9 mouse cellular contexts compared by ENCODE assay signal in the genomic region with DNA sequence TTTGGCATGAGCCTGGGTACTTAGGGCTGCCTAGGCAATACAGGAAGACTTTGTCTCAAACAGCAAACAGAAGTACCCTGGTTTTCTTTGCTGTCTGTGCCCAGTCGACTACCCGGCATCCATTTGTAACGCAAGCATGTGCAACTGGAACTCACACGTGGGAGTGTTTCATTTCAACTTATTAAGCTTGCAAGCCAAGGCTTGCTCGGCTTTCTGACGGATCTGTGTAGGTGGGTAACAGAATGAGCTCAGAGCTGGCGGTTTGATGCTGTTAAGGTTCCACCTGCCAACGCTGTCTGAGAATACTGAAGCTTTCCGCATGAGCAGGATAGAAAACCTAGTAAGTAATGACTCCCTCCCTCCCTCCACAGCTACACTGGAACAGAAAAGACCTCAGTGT. TPM values are rescaled to one million over a fixed set of nuclear protein-coding genes. Genes with fewer than 3 reads are reported as not detected.
DNase-seq lines count a peak whose midpoint lies in the region; TF ChIP-seq lines count a peak whose summit lies in the region.
"Had no signal": no experiment of that assay in that cellular context is flagged by ENCODE, and none has a peak within 500 bp of the region (broad histone marks: within the 10 kb centered on the region; RNA-seq: fewer than 3 reads in every experiment).

No protein-coding gene starts in this region.

- no peak for TF ChIP-seq CTCF in cortical plate, adult 2 months (IDR thresholded peaks at IDR 0.05; ENCODE audit: extremely low read depth, insufficient read depth, low read length)

- H3K4me3 ChIP-seq in cortical plate, adult 2 months (ENCODE audit: insufficient read depth, low read length): no peak overlapping the region

- TF ChIP-seq POLR2A in cortical plate, adult 2 months (IDR thresholded peaks at IDR 0.05; ENCODE audit: extremely low read depth, insufficient read depth, low read length): 0 out of 2 replicates have a peak, but pooled peaks have one; percentile 17

- no peak overlapping the region for H3K27ac ChIP-seq in cortical plate, adult 2 months (ENCODE audit: insufficient read depth, low read length)

- peaks cover 9% of the 10 kb centered on the region for H3K4me1 ChIP-seq in cortical plate, adult 2 months (ENCODE audit: control insufficient read depth, insufficient read depth, low read length)

- intact Hi-C loops in left cerebral cortex, postnatal 14 days (cut with DNase I): no loop called here

- DNase-seq in CD4-positive helper T cell, adult 2 months (ENCODE audit: low read depth, low spot score): peak; percentile 29
- peak; percentile 85 to 93 for DNase-seq in layer of hippocampus, adult 18-20 months (ENCODE audit: low spot score in 2 of 2)
- peak; percentile 82 to 95 for DNase-seq in left cerebral cortex, postnatal 14 days (ENCODE audit: low spot score in 2 of 2)
- no peak for DNase-seq in gastrocnemius, adult 18-20 months (ENCODE audit: low spot score)
- DNase-seq in lung, postnatal 36 days: no peak
- DNase-seq in ovary, postnatal 14 days (ENCODE audit: low spot score): no peak
- DNase-seq: cerebellum, postnatal 14 days; thymus, postnatal 14 days had no signal

RNA-seq across cellular contexts. Expression of gene Tpt1, which starts 47.2 kb away (rescaled TPM):
- 840 and 847 TPM in 2 replicates for polyA plus RNA-seq in cortical plate, adult 2 months (2012; rRNA removed)
- total RNA-seq in layer of hippocampus, adult 18-20 months (2021): 100 to 1,000 TPM; 912 to 940 TPM
- 1,000 to 10,000 TPM; 1,045 to 1,071 TPM for total RNA-seq in left cerebral cortex, postnatal 14 days (2021)
- total RNA-seq in gastrocnemius, adult 18-20 months (2021): 1,000 to 10,000 TPM; 3,564 to 3,853 TPM

Comparison
In these comparisons a context has a peak if more than half of its experiments do, and no peak if none do; other contexts are left out.
1. DNase-seq: peak in CD4-positive helper T cell, adult 2 months (single experiment), layer of hippocampus, adult 18-20 months (2 of 2) and left cerebral cortex, postnatal 14 days (2 of 2); none in gastrocnemius, adult 18-20 months (single experiment), lung, postnatal 36 days (single experiment) and ovary, postnatal 14 days (single experiment).